Mouse (Mus musculus): Measurements from ENCODE around the gene Tenm2.
A peak's percentile ranks its signal among the peaks of the same experiment; 100 is the strongest.

- TF ChIP-seq ZC3H11A (IDR thresholded peaks at IDR 0.05; ENCODE audit: low read depth, low read length) (no peak), BHLHE40 (IDR thresholded peaks at IDR 0.05; ENCODE audit: low read depth, low read length) (no peak), HCFC1 (IDR thresholded peaks at IDR 0.05; ENCODE audit: low read depth, low read length) (no peak), CTCF (conservative IDR thresholded peaks at IDR 0.05 in 1 of 2, IDR thresholded peaks at IDR 0.05 in 1 of 2; ENCODE audit: low read depth in 2 of 2, low read length in 2 of 2) (peak; percentile 14 to 48; a peak in 2 of 4 replicates), CHD1 (IDR thresholded peaks at IDR 0.05; ENCODE audit: low read depth, low read length) (no peak)
Observed at GRCm38 (mm10) chr11:36526381-36526780, 709.4 kb downstream of the Tenm2 start.
